ENCODE assay signal across 22 mouse cellular contexts in genomic region chr10:4489865-4490264, GRCm38 (mm10). TPM values are rescaled to one million over a fixed set of nuclear protein-coding genes. Genes with fewer than 3 reads are reported as not detected.
DNase-seq lines count a peak whose midpoint lies in the region; ATAC-seq and TF ChIP-seq lines count a peak whose summit lies in the region.
"Had no signal": no experiment of that assay in that cellular context is flagged by ENCODE, and none has a peak within 500 bp of the region (broad histone marks: within the 10 kb centered on the region; RNA-seq: fewer than 3 reads in every experiment).

No protein-coding gene starts in this region.

- H3K4me2 ChIP-seq in kidney, postnatal 0 days (ENCODE audit: low read length), result no peak overlapping the region
- no peak overlapping the region for H3K4me2 ChIP-seq in heart, embryonic 12.5 days
- H3K4me2 ChIP-seq: embryonic facial prominence, embryonic 12.5 days; heart, embryonic 15.5 days; hindbrain, embryonic 14.5 days had no signal

- peaks cover 4% of the 10 kb centered on the region; the same call in 1 of the 2 replicates for H3K4me1 ChIP-seq in kidney, adult 2 months (ENCODE audit: control insufficient read depth, insufficient read depth, low read length)
- H3K4me1 ChIP-seq in kidney, postnatal 0 days (replicated peaks; ENCODE audit: insufficient read depth, low read length), result no peaks in the 10 kb centered on the region
- no peaks in the 10 kb centered on the region for H3K4me1 ChIP-seq in heart, embryonic 12.5 days (replicated peaks)
- H3K4me1 ChIP-seq: embryonic facial prominence, embryonic 12.5 days; heart, embryonic 10.5 days; heart, embryonic 15.5 days had no signal

- ATAC-seq in kidney, postnatal 0 days (replicated peaks; ENCODE audit: low FRiP score, low read depth), result no peak
- no peak for ATAC-seq in heart, embryonic 12.5 days (ENCODE audit: insufficient number of reproducible peaks, low FRiP score)
- ATAC-seq: forebrain, embryonic 16.5 days had no signal

- 67% methylated on average over 5 of the region's 5 CpGs for WGBS in kidney, adult 2 months
- 71% methylated on average over 5 of the region's 5 CpGs for WGBS in kidney, postnatal 0 days
- 77% methylated on average over 5 of the region's 5 CpGs for WGBS in heart, embryonic 12.5 days

- no peaks in the 10 kb centered on the region for H3K27me3 ChIP-seq in kidney, adult 2 months (replicated peaks; ENCODE audit: control insufficient read depth, insufficient read depth, low read length)
- H3K27me3 ChIP-seq in kidney, postnatal 0 days (ENCODE audit: insufficient read depth, low read length), result no peaks in the 10 kb centered on the region
- H3K27me3 ChIP-seq in heart, embryonic 12.5 days (replicated peaks), result no peaks in the 10 kb centered on the region
- H3K27me3 ChIP-seq: embryonic facial prominence, embryonic 12.5 days; heart, embryonic 15.5 days had no signal

- peak overlapping the region; percentile 63; the same call in 1 of the 2 replicates for H3K27ac ChIP-seq in kidney, adult 2 months (ENCODE audit: insufficient read depth, low read depth, low read length)
- peak overlapping the region; percentile 68 for H3K27ac ChIP-seq in kidney, postnatal 0 days
- no peak overlapping the region for H3K27ac ChIP-seq in heart, embryonic 12.5 days (ENCODE audit: poor library complexity, severe bottlenecking)
- H3K27ac ChIP-seq: embryonic facial prominence, embryonic 12.5 days; heart, embryonic 10.5 days; heart, embryonic 15.5 days; hindbrain, embryonic 10.5 days; hindbrain, embryonic 14.5 days had no signal

- no peak overlapping the region for H3K9ac ChIP-seq in kidney, postnatal 0 days (ENCODE audit: low read depth, low read length)
- H3K9ac ChIP-seq in heart, embryonic 12.5 days, result no peak overlapping the region
- H3K9ac ChIP-seq: embryonic facial prominence, embryonic 12.5 days; heart, embryonic 15.5 days; hindbrain, embryonic 14.5 days had no signal

- TF ChIP-seq POLR2A in kidney, adult 2 months (IDR thresholded peaks at IDR 0.05; ENCODE audit: low read depth, low read length), result no peak

- no peaks in the 10 kb centered on the region for H3K36me3 ChIP-seq in kidney, adult 2 months (ENCODE audit: control insufficient read depth, insufficient read depth, low read length)
- H3K36me3 ChIP-seq in kidney, postnatal 0 days (ENCODE audit: insufficient read depth, low read length), result no peaks in the 10 kb centered on the region
- no peaks in the 10 kb centered on the region for H3K36me3 ChIP-seq in heart, embryonic 12.5 days
- H3K36me3 ChIP-seq: embryonic facial prominence, embryonic 12.5 days; G1E; heart, embryonic 10.5 days; heart, embryonic 15.5 days; hindbrain, embryonic 10.5 days had no signal

- DNase-seq in kidney, adult 2 months, result no peak
- DNase-seq in kidney, postnatal 10 days, result no peak
- DNase-seq in kidney, postnatal 0 days (ENCODE audit: low spot score), result no peak
- no peak for DNase-seq in kidney, postnatal 14 days
- DNase-seq in B cell, adult 2 months, result peak; percentile 7 to 11
- peak; percentile 43 for DNase-seq in induced T-regulatory cell, adult 2 months (ENCODE audit: low read depth)
- DNase-seq in cerebellum, adult 11-12 months, result no peak
- DNase-seq: adrenal gland, adult 8-10 months; adrenal gland, postnatal 36 days; cerebellum, adult 8-10 months; cerebellum, postnatal 25 days; gastrocnemius, postnatal 10 days; heart, adult 18-20 months had no signal

- H3K9me3 ChIP-seq in kidney, postnatal 0 days (replicated peaks; ENCODE audit: low read length), result no peaks in the 10 kb centered on the region
- no peaks in the 10 kb centered on the region for H3K9me3 ChIP-seq in heart, embryonic 12.5 days (replicated peaks)
- H3K9me3 ChIP-seq: embryonic facial prominence, embryonic 12.5 days; G1E; heart, embryonic 10.5 days; heart, embryonic 15.5 days; hindbrain, embryonic 10.5 days had no signal

- no peak overlapping the region for H3K4me3 ChIP-seq in kidney, adult 2 months (ENCODE audit: insufficient read depth, low read depth, low read length)
- H3K4me3 ChIP-seq in kidney, postnatal 0 days (replicated peaks; ENCODE audit: low read depth, low read length), result no peak overlapping the region
- no peak overlapping the region for H3K4me3 ChIP-seq in heart, embryonic 12.5 days
- H3K4me3 ChIP-seq: embryonic facial prominence, embryonic 12.5 days; heart, embryonic 10.5 days; heart, embryonic 15.5 days; hindbrain, embryonic 10.5 days had no signal

- TF ChIP-seq CTCF in kidney, adult 2 months (conservative IDR thresholded peaks at IDR 0.05; ENCODE audit: insufficient read depth, insufficient read length, low read depth, low read length), result no peak
- no peak for TF ChIP-seq CTCF in kidney, postnatal 0 days (IDR thresholded peaks at IDR 0.05; ENCODE audit: low read depth)

RNA-seq across cellular contexts. Expression of gene Ccdc170, which starts 7.6 kb away (rescaled TPM):
- 3.8 and 5.0 TPM in 2 replicates for polyA plus RNA-seq in kidney, adult 2 months (2012; rRNA removed)
- 1.0 and 1.3 TPM in 2 replicates for polyA plus RNA-seq in kidney, postnatal 0 days (2015; fragmentation: Nextera tagmentation; extraction: Ambion mirVana)
- not detected in 2 replicates for polyA plus RNA-seq in heart, embryonic 12.5 days (2016; fragmentation: Nextera tagmentation; extraction: Ambion mirVana)
- polyA plus RNA-seq: forebrain, embryonic 11.5 days; G1E; heart, embryonic 10.5 days; heart, embryonic 15.5 days had no signal

RNA-seq across cellular contexts. Expression of gene Armt1, which starts 57.6 kb away (rescaled TPM):
- polyA plus RNA-seq in kidney, adult 2 months (2012; rRNA removed), result 7.9 and 9.1 TPM in 2 replicates
- 17.1 and 19.2 TPM in 2 replicates for polyA plus RNA-seq in kidney, postnatal 0 days (2015; fragmentation: Nextera tagmentation; extraction: Ambion mirVana)
- polyA plus RNA-seq in heart, embryonic 12.5 days (2016; fragmentation: Nextera tagmentation; extraction: Ambion mirVana), result 17.5 and 19.4 TPM in 2 replicates

RNA-seq across cellular contexts. Expression of gene Rmnd1, which starts 57.7 kb away (rescaled TPM):
- polyA plus RNA-seq in kidney, adult 2 months (2012; rRNA removed), result 66.7 and 72.2 TPM in 2 replicates
- 45.4 and 47.1 TPM in 2 replicates for polyA plus RNA-seq in kidney, postnatal 0 days (2015; fragmentation: Nextera tagmentation; extraction: Ambion mirVana)
- polyA plus RNA-seq in heart, embryonic 12.5 days (2016; fragmentation: Nextera tagmentation; extraction: Ambion mirVana), result 91.8 and 92.9 TPM in 2 replicates

Comparison
In these comparisons a context has a peak if more than half of its experiments do, and no peak if none do; other contexts are left out.
1. DNase-seq: peak in B cell, adult 2 months (2 of 2) and induced T-regulatory cell, adult 2 months (single experiment); none in kidney, adult 2 months (single experiment), kidney, postnatal 10 days (single experiment), kidney, postnatal 0 days (single experiment), kidney, postnatal 14 days (single experiment) and cerebellum, adult 11-12 months (single experiment).